ENCODE assay signal across 27 mouse cellular contexts in the genomic region with DNA sequence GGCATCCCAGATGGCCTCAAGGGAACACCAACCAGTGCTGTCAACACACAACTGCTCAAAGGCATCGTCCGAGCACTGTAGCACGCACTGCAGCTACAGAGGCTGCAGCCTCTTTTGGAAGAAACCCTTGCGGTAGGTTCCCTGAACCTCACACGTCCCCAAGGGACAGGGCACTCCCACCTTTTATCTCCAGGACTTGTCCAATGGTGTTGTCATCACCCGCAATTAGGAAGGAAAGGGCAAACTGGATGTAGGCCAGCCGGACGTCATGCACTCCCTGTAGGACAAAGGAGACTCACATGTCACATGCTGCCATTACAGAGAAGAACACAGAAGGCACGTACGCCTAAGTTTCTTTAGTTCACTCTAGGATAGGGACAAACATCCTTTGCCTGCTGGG. TPM values are rescaled to one million over a fixed set of nuclear protein-coding genes. Genes with fewer than 3 reads are reported as not detected.
DNase-seq lines count a peak whose midpoint lies in the region; ATAC-seq lines count a peak whose summit lies in the region.
"Had no signal": no experiment of that assay in that cellular context is flagged by ENCODE, and none has a peak within 500 bp of the region (broad histone marks: within the 10 kb centered on the region; RNA-seq: fewer than 3 reads in every experiment).

No protein-coding gene starts in this region.

- ATAC-seq in heart, embryonic 12.5 days (ENCODE audit: insufficient number of reproducible peaks, low FRiP score): peak; percentile 73
- no peak for ATAC-seq in intestine, embryonic 15.5 days
- ATAC-seq: forebrain, embryonic 16.5 days had no signal

- peaks cover 8% of the 10 kb centered on the region; the same call in 1 of the 2 replicates for H3K4me1 ChIP-seq in heart, embryonic 10.5 days
- peaks cover 20% of the 10 kb centered on the region for H3K4me1 ChIP-seq in heart, embryonic 12.5 days (replicated peaks)
- H3K4me1 ChIP-seq in intestine, embryonic 15.5 days (replicated peaks): no peaks in the 10 kb centered on the region
- H3K4me1 ChIP-seq: forebrain, embryonic 10.5 days; liver, embryonic 13.5 days; midbrain, embryonic 12.5 days had no signal

- DNase-seq in heart, adult 11 months: peak; percentile 97
- DNase-seq in heart, embryonic 10.5 days (ENCODE audit: low spot score): no peak
- DNase-seq in heart, postnatal 10 days: peak; percentile 86 to 90
- no peak for DNase-seq in layer of hippocampus, postnatal 36 days
- DNase-seq in lung, postnatal 36 days: no peak
- DNase-seq: adrenal gland, postnatal 36 days; cerebellum, postnatal 10 days; gastrocnemius, postnatal 14 days; kidney, adult 2 months; layer of hippocampus, adult 9-11 months; liver, embryonic 13.5 days; lung, adult 2 months; lung, postnatal 14 days; right cerebral cortex, postnatal 14 days; thymus, adult 2 months had no signal

- no peak overlapping the region for H3K4me2 ChIP-seq in heart, embryonic 12.5 days
- no peak overlapping the region for H3K4me2 ChIP-seq in intestine, embryonic 15.5 days (replicated peaks)
- H3K4me2 ChIP-seq: liver, embryonic 13.5 days; midbrain, embryonic 12.5 days had no signal

- H3K4me3 ChIP-seq in heart, embryonic 10.5 days: no peak overlapping the region
- H3K4me3 ChIP-seq in heart, embryonic 12.5 days: no peak overlapping the region
- H3K4me3 ChIP-seq in intestine, embryonic 15.5 days (replicated peaks): no peak overlapping the region
- H3K4me3 ChIP-seq: forebrain, embryonic 10.5 days; left cerebral cortex, adult 2 months; liver, embryonic 13.5 days; midbrain, embryonic 12.5 days had no signal

- WGBS in heart, embryonic 10.5 days: 44% methylated on average over 10 of the region's 10 CpGs
- 37% methylated on average over 10 of the region's 10 CpGs for WGBS in heart, embryonic 12.5 days
- 88% methylated on average over 10 of the region's 10 CpGs for WGBS in intestine, embryonic 15.5 days

- no peaks in the 10 kb centered on the region for H3K27me3 ChIP-seq in heart, embryonic 10.5 days (ENCODE audit: insufficient read depth, poor library complexity, severe bottlenecking)
- H3K27me3 ChIP-seq in heart, embryonic 12.5 days (replicated peaks): no peaks in the 10 kb centered on the region
- H3K27me3 ChIP-seq in intestine, embryonic 15.5 days (replicated peaks): no peaks in the 10 kb centered on the region
- H3K27me3 ChIP-seq: CH12.LX; liver, embryonic 13.5 days; midbrain, embryonic 12.5 days had no signal

- no peaks in the 10 kb centered on the region for H3K9me3 ChIP-seq in heart, embryonic 10.5 days
- H3K9me3 ChIP-seq in heart, embryonic 12.5 days (replicated peaks): no peaks in the 10 kb centered on the region
- H3K9me3 ChIP-seq in intestine, embryonic 15.5 days: no peaks in the 10 kb centered on the region
- H3K9me3 ChIP-seq: forebrain, embryonic 10.5 days; G1E; liver, embryonic 13.5 days; midbrain, embryonic 12.5 days had no signal

- intact Hi-C loops in heart, postnatal 10 days (cut with DNase I): no loop called here

- H3K27ac ChIP-seq in heart, embryonic 10.5 days: no peak overlapping the region
- no peak overlapping the region for H3K27ac ChIP-seq in heart, embryonic 12.5 days (ENCODE audit: poor library complexity, severe bottlenecking)
- no peak overlapping the region for H3K27ac ChIP-seq in intestine, embryonic 15.5 days
- H3K27ac ChIP-seq: forebrain, embryonic 10.5 days; kidney, postnatal 0 days; left cerebral cortex, adult 2 months; liver, embryonic 13.5 days; midbrain, embryonic 12.5 days; stomach, postnatal 0 days had no signal

- H3K36me3 ChIP-seq in heart, embryonic 10.5 days: peaks cover 75% of the 10 kb centered on the region
- H3K36me3 ChIP-seq in heart, embryonic 12.5 days: peaks cover 54% of the 10 kb centered on the region
- peaks cover 16% of the 10 kb centered on the region for H3K36me3 ChIP-seq in intestine, embryonic 15.5 days

- H3K9ac ChIP-seq in heart, embryonic 12.5 days: no peak overlapping the region
- no peak overlapping the region for H3K9ac ChIP-seq in intestine, embryonic 15.5 days
- H3K9ac ChIP-seq: liver, embryonic 13.5 days; midbrain, embryonic 12.5 days had no signal

RNA-seq across cellular contexts. Expression of a gene that starts 10.4 kb away (rescaled TPM):
- polyA plus RNA-seq in heart, embryonic 10.5 days (2016; fragmentation: Nextera tagmentation; extraction: Ambion mirVana): 8.4 and 12.7 TPM in 2 replicates
- polyA plus RNA-seq in heart, embryonic 12.5 days (2016; fragmentation: Nextera tagmentation; extraction: Ambion mirVana): 8.4 and 9.2 TPM in 2 replicates
- 10 to 100 TPM; 10.8 to 11.3 TPM for total RNA-seq in heart, postnatal 10 days (2021)
- 7.0 and 7.6 TPM in 2 replicates for polyA plus RNA-seq in intestine, embryonic 15.5 days (2015; fragmentation: Nextera tagmentation; extraction: Ambion mirVana)
- 10 to 100 TPM; 12.4 to 14.2 TPM for total RNA-seq in layer of hippocampus, postnatal 36 days (2021)

RNA-seq across cellular contexts. Expression of a gene that starts 26.7 kb away (rescaled TPM):
- polyA plus RNA-seq in heart, embryonic 10.5 days (2016; fragmentation: Nextera tagmentation; extraction: Ambion mirVana): 1.0 and 2.3 TPM in 2 replicates
- polyA plus RNA-seq in heart, embryonic 12.5 days (2016; fragmentation: Nextera tagmentation; extraction: Ambion mirVana): 2.1 and 3.4 TPM in 2 replicates
- total RNA-seq in heart, postnatal 10 days (2021): 1 to 10 TPM; 1.6 to 2.9 TPM
- 0.70 and 0.78 TPM in 2 replicates for polyA plus RNA-seq in intestine, embryonic 15.5 days (2015; fragmentation: Nextera tagmentation; extraction: Ambion mirVana)
- 1 to 10 TPM; 1.3 to 2.1 TPM for total RNA-seq in layer of hippocampus, postnatal 36 days (2021)
- total RNA-seq: CH12.LX; megakaryocyte, adult 5-6 weeks; monocyte, adult 5-6 weeks had no signal
- polyA plus RNA-seq: G1E had no signal

Comparison
In these comparisons a context has a peak if more than half of its experiments do, and no peak if none do; other contexts are left out.
1. DNase-seq: peak in heart, adult 11 months (single experiment) and heart, postnatal 10 days (2 of 2); none in heart, embryonic 10.5 days (single experiment), layer of hippocampus, postnatal 36 days (0 of 2) and lung, postnatal 36 days (single experiment).